Mouse (Mus musculus) thymus, adult 2 months (tissue): ENCODE results near the gene Igfbp1. TPM values are rescaled to one million over a fixed set of nuclear protein-coding genes. Genes with fewer than 3 reads are reported as not detected.
A peak's percentile ranks its signal among the peaks of the same experiment; 100 is the strongest.
"Not testable (repeated sequence)": the region's sequence is repeated elsewhere in the genome, so short reads cannot be mapped to it uniquely, and the experiment has no call there.

ENCODE experiments used
- DNase-seq: peaks from one replicate; pipeline ENCODE4 v3.0.0; 2021
- H3K27ac ChIP-seq: fragments of 200-500 bp; 2 replicates; pipeline ENCODE4 v1.5.1; 2012; ENCODE audit warnings: low read length, control low read depth; ENCODE audit not compliant: control insufficient read depth, insufficient read depth
- H3K27me3 ChIP-seq: fragments of 200-500 bp; 2 replicates; pipeline ENCODE4 v1.6.1; 2012; ENCODE audit warnings: mild to moderate bottlenecking, low read length, moderate library complexity, mixed read lengths; ENCODE audit not compliant: control insufficient read depth, insufficient read depth
- H3K36me3 ChIP-seq: fragments of 200-500 bp; 2 replicates; pipeline ENCODE4 v1.6.1; 2012; ENCODE audit warnings: mild to moderate bottlenecking, low read length, moderate library complexity; ENCODE audit not compliant: control insufficient read depth, insufficient read depth
- H3K4me1 ChIP-seq: fragments of 200-500 bp; replicated peaks from 2 replicates; pipeline ENCODE4 v1.6.1; 2012; ENCODE audit warnings: low read length; ENCODE audit not compliant: control insufficient read depth, insufficient read depth
- H3K4me3 ChIP-seq: fragments of 200-500 bp; 2 replicates; pipeline ENCODE4 v1.5.1; 2012; ENCODE audit warnings: mild to moderate bottlenecking, low read length, control low read depth, moderate library complexity; ENCODE audit not compliant: control insufficient read depth, insufficient read depth
- CTCF ChIP-seq: fragments of 200-500 bp; IDR thresholded peaks from 2 replicates; pipeline ENCODE4 v1.5.1; 2012; ENCODE audit warnings: mild to moderate bottlenecking, control low read depth, low read length, moderate library complexity, borderline replicate concordance; ENCODE audit not compliant: control insufficient read depth, poor library complexity, insufficient read depth; ENCODE audit errors: extremely low read depth
- POLR2A ChIP-seq: fragments of 200-500 bp; IDR thresholded peaks from 2 replicates; pipeline ENCODE4 v1.6.1; 2012; ENCODE audit warnings: mild to moderate bottlenecking, low read length, control low read depth, moderate library complexity; ENCODE audit not compliant: control insufficient read depth, poor library complexity, insufficient read depth; ENCODE audit errors: extremely low read depth
- WGBS: fragments of 180-500 bp; shearing (Covaris S2); methylation state at CpG from one replicate; pipeline ENCODE4 v1.1.7; 2018; 5-methylcytosine and 5-hydroxymethylcytosine counted together
- polyA plus RNA-seq: library from polyadenylated mRNA; depleted of rRNA; stranded (reverse); fragments of >200 nt; gene quantifications from 2 replicates; pipeline ENCODE4 v1.2.3, GENCODE M21; 2012

Igfbp1 gene
- polyA plus RNA-seq, 1 experiment: 0.30 TPM

DNA sequence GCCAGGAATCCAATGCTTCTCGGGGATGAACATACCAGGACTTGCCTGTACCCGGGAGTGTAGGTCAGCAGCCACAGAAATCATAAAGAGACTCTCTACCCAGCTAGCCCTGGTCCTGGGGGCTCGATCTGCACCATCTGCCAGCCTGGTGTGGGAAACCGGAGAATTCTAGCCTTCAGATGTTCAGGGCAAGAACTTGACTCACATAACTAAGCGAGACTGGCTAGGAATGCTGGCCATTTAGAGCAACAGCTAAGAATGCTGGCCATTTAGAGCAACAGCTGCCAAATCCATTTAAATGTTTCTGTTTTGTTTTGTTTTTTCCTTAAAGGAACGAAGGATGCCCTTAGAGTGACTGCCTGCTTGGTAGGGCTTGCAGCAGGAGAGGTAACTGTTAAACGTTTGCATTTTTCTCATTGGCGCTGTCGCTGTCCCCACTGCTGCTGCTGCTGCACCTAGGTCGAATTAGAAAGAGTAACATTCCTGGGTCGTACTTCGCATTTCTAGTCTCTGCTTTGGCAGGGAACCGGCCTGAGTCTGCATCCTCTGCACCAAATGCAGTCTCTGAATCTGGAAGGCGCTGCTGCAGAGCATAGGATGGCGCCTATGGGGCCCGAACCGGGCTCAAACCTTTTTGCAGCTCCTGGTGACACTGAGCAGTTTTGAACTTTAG lies 14.7 kb downstream of the Igfbp1 start:
- H3K27me3 ChIP-seq: no peaks in the 10 kb centered on the region; the same call in 1 of the 2 replicates
- no peaks in the 10 kb centered on the region for H3K4me1 ChIP-seq
- TF ChIP-seq POLR2A (no peak), CTCF (no peak)
- H3K4me3 ChIP-seq: no peak overlapping the region
- H3K27ac ChIP-seq: no peak overlapping the region
- H3K36me3 ChIP-seq: no peaks in the 10 kb centered on the region
- no peak for DNase-seq
- 25% methylated on average over 17 of the region's 17 CpGs for WGBS

- Histone ChIP-seq H3K4me3 (no peak overlapping the region), H3K27ac (no peak overlapping the region), H3K4me1 (no peaks in the 10 kb centered on the region), H3K27me3 (no peaks in the 10 kb centered on the region; the same call in 1 of the 2 replicates), H3K36me3 (no peaks in the 10 kb centered on the region)
- 7% methylated on average over 19 of the region's 19 CpGs for WGBS
- no peak for DNase-seq
- TF ChIP-seq CTCF (no peak), POLR2A (no peak)
Observed at GRCm38 (mm10) chr11:7213161-7213500, 15.5 kb downstream of the Igfbp1 start.

DNA sequence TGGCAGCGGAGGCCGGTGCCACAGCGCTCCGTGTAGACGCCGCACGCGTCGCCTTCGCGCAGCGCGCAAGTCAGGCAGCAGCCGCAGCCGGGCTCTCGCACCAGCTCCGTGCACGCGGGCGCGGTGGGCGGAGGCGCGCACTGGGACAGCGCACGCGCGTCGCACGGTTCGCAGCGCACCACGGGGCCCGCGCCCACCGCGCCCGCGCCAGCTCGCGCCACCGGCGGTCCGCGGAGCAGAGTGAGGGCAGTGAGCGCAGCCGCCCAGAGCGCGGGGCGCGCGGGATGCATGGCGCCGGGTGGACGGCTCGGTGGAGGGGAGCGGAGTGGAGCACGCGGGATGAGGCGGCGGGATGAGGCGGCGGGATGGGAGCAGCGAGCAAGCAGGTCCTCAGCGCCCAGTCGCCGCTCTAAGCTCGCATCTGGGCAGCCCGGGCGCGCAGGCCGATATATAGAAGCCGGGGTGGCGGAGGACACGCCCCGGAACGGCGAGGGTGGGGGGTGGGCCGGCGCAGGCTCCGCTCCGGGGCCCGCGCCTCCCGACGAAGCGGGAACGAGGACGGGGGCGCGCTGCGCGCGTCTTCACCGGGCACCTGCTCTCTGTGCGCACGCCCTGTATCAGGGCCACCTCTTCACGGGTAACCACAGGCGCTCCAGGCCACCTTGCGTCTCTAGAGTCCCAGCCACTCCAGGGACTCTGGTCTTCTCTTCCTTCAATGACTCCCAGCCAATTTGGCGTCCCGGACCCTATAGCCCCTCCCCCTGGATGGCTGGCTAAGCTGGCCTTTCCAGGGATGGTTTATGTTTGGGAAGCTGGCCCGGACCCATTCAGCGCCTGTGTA lies 16.1 kb downstream of the Igfbp1 start, which contains the start of gene Igfbp3:
Gene Igfbp3, minus strand, starts transcription at position 423 of the 841 bp plus-strand sequence.
- Histone ChIP-seq H3K27ac (no peak within 1 kb of the TSS), H3K36me3 (no peaks in the 10 kb centered on the region), H3K4me3 (no peak within 1 kb of the TSS), H3K27me3 (no peaks in the 10 kb centered on the region; the same call in 1 of the 2 replicates), H3K4me1 (no peaks in the 10 kb centered on the region)
- no peak for TF ChIP-seq CTCF
- TF ChIP-seq POLR2A: no peak
- 3% methylated on average over 103 of the region's 104 CpGs for WGBS
- DNase-seq: no peak

DNA sequence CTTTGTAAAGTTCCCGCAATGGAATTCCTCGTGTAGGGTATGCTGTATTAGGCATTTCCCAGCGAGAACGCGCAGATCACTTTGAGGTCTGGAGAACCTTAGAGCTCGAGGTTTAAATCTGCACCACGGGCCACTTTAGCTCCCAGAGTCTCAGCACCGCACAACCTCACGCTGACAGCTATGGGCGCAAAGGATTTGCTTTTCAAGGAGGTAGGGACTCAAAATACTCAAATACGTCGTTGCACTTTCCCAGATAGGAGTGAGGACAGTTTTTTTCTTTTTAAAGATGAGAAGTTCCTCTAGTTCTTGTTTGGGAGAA lies 16.7 kb downstream of the Igfbp1 start:
- 7% methylated on average over 12 of the region's 12 CpGs for WGBS
- Histone ChIP-seq H3K36me3 (no peaks in the 10 kb centered on the region), H3K27ac (no peak overlapping the region), H3K4me1 (no peaks in the 10 kb centered on the region), H3K27me3 (no peaks in the 10 kb centered on the region; the same call in 1 of the 2 replicates), H3K4me3 (no peak overlapping the region)
- no peak for TF ChIP-seq POLR2A
- TF ChIP-seq CTCF: no peak
- no peak for DNase-seq

DNA sequence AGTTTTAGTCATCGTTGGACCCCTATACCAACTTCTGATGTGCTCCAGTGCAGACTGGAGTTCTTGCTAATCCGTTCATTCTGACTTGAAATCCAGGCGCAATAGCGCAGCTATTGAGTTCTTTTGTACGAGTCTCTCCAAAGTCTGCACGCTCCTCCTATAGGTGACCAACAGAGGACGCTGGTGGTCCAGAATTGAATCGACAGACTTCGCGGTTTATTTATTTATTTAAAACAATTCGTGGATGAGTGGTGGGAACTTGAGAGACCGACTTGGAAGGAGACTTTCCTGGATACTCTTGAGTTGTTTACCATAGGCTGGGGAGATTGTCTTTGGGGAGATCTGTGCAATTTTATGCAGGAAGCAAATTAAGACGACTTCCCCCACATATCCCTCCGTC lies 17.2 kb downstream of the Igfbp1 start:
- Histone ChIP-seq H3K4me3 (no peak overlapping the region), H3K36me3 (no peaks in the 10 kb centered on the region), H3K27ac (no peak overlapping the region), H3K27me3 (no peaks in the 10 kb centered on the region; the same call in 1 of the 2 replicates), H3K4me1 (no peaks in the 10 kb centered on the region)
- no peak for TF ChIP-seq CTCF
- no peak for DNase-seq
- 5% methylated on average over 14 of the region's 14 CpGs for WGBS

GRCm38 (mm10) chr11:7215703-7216102 lies 18.1 kb downstream of the Igfbp1 start:
- H3K27ac ChIP-seq: no peak overlapping the region
- no peaks in the 10 kb centered on the region for H3K4me1 ChIP-seq
- DNase-seq: peak; percentile 13
- no peaks in the 10 kb centered on the region; the same call in 1 of the 2 replicates for H3K27me3 ChIP-seq
- H3K36me3 ChIP-seq: no peaks in the 10 kb centered on the region
- no peak overlapping the region for H3K4me3 ChIP-seq
- 10% methylated on average over 8 of the region's 8 CpGs for WGBS
- TF ChIP-seq POLR2A (no peak), CTCF (no peak)

GRCm38 (mm10) chr11:7221826-7222225 lies 24.2 kb downstream of the Igfbp1 start:
- WGBS: 76% methylated on average over 8 of the region's 8 CpGs
- not testable (repeated sequence) for H3K27me3 ChIP-seq, H3K4me1 ChIP-seq, H3K27ac ChIP-seq, DNase-seq, H3K36me3 ChIP-seq, H3K4me3 ChIP-seq
